Mouse (Mus musculus) liver (tissue): ENCODE data around the gene Elmo2.

Source experiments
- DNase-seq: peaks from one replicate; pipeline ENCODE4 v3.0.0-alpha.2; 2020; ENCODE audit warnings: mixed read lengths

Elmo2 gene

GRCm38 (mm10) chr2:165323484-165323883 is 2.8 kb downstream of the Elmo2 start:
- no peak for DNase-seq

DNA sequence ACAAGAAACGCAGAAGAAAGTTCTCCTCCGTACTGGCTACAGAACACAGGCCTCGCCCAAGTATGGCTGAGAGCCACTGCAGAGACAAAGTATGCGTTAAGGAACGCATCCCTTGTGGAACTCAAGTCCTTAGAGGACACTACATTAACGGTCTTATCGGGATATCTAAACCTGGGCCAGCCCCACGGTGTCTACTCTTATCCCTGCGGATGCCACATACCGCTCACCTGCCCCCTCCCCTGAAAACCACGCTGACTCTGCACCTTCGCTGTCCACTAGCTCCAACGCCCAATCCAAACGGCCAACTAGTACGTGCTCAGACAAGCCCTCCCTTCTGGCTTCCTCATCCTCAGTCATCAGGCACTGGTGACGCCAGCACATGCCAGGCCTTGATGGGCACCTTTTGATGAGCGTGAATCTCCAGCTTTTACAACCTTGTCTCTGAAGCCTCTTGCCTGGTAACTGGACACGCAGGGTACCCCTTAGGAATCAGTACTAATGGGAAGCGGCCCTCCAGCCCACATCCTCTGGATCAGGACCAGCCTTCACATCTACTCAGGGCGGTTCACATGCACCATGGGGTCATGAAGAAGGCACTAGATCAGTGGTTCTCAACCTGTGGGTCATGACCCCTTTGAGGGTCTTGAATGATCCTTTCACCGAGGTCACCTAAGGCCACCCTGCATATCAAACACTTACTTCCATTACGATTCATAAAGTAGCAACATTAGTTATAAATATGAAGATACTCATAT is 4.1 kb downstream of the Elmo2 start:
- no peak for DNase-seq

DNA sequence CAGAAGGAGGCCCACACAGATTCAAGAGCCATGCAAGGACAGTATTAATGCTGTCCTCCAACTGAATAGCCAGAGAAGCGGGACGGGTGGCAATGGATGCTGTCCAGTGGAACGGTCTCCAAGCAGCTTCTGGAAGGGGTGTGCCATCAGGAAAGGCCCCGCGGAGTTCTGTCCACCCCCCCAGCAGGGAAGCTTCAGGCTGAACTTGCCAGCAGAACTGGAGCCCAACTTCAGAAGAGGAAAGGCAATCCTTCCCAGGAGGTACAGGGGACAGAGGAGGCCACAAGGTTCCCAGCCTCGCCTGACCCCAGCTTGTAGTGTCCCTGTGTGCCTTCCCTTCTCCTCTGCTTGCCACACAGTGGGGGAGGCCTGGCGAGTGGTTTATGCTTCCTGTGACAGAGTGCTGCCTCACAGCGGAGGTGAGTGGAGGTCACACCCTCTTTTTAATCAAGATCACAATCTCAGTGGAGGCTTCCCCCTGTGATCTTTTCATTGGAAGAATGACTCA is 4.8 kb downstream of the Elmo2 start:
- no peak for DNase-seq

DNA sequence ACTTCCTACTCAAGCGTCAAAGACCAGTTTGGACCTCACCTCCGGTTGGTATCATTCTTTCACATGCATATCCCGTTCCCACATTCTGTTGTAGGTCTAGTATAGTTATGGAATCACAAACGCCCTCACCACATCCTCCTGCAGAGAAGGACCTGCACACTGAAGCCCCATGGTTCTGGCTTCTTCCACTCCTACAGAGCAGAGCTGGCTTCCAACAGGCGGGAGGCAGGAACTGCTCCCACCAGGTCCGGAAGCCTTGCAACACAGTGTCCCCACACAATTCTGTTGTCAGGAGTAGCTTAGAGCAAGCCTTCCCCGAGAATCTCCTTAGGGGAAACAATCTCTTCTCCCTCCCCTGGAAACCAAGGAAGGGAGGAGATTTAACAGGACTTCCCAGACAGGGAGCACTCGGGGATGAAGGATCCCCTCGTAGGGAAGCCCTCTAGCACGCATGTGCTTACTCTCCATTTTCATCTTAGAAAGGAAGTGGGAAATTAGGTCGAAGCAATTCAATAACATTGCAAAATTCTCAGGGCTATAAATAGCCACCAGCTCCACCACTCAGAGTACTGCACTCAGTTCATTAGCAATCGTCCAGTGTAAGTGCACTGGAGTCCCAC is 5.6 kb downstream of the Elmo2 start:
- no peak for DNase-seq

DNA sequence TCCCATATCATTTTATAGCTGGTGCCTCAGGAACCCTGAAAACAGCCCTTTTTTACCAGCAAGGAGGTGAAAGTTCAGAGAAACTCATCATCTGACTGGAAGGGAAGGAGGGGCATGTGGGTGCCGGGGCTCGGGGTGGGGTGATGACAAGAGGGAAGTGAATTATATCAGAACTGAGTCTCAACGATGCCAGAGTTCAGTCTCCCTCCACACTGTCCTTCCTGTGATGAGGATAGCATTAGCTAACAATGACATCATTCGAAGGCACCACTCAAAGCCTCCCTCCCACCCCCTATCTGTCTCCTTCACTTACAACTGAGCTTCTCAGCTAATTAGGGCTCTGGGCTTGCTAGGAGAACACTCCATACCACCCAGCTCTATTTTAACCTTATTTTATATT is 6.8 kb downstream of the Elmo2 start:
- DNase-seq = no peak

DNA sequence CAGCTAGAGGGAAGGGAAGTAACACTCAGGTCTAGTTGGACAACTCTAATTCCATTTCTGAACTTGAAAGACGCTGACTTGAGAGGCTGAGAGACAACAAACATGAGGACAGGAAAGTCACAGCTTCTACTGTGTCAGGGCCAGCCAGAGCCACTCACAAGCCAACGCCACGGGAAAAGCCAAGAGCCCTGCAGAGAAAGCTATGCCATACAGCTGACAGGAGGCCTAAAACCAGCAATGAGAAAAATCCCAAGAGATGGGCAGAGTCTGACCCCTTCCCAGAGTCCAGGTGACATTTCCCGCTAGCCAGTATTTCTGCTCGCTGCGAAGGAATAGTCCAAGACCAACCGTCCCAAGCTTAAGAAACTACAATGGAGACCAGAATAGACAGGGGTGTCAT is 7.3 kb downstream of the Elmo2 start:
- DNase-seq = no peak

- no peak for DNase-seq
These were observed 8.5 kb downstream of the Elmo2 start for GRCm38 (mm10) chr2:165317621-165318263.

DNA sequence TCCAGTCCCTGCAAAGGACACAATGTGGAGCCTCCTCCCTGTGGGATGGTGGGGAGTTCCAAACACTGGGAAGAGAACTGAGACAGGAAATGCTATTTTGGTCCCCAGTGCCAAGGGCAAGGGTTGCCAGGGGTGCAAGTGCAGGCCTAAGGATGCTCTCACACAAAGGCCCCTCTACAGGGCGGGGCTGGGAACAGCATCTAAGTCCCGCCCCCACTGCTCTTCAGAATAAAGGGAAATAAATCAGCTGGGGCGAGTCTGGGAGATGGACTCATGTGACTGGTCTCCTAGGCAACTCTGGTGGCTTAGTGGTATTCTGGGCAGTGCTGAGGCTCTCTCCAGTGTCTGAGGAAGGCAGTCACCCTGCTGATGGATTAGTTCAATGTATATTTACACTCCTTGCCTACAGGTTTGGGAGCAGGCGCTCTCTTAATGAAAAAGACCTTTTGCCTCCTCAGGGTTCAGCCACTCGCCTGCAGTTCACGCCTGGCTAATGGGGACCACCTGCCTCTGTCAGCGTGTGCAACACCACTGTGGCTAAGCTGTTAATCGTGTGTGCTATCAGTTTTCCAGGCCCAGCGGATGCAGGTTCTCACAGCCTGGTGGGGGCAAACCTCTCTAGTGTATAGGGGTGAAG is 9.3 kb downstream of the Elmo2 start:
- no peak for DNase-seq

DNA sequence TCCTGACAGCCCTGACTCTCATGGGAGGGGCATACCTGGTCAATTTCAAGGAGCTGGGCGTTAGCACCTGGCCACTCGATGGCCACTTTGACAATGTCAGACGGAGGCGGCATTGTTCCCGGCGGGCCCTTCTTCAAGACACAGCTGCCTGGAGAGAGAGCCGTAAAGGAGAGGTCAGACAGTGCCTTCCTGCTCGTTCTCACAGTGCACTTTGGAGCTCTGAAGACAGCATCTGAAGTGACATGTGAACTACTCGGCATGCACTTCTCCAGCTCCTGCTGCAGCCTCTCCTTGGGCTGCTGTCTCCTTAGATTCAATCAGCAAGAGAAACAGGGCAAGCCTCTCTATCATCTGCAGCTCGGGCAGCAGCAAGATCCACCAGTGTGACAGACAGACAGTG is 10.1 kb downstream of the Elmo2 start:
- no peak for DNase-seq

- DNase-seq = no peak
These were observed 12.1 kb downstream of the Elmo2 start for GRCm38 (mm10) chr2:165314197-165314596.

GRCm38 (mm10) chr2:165312381-165312780 is 13.9 kb downstream of the Elmo2 start:
- DNase-seq = no peak

- DNase-seq = no peak
These were observed 14.7 kb downstream of the Elmo2 start for GRCm38 (mm10) chr2:165311577-165311976.

DNA sequence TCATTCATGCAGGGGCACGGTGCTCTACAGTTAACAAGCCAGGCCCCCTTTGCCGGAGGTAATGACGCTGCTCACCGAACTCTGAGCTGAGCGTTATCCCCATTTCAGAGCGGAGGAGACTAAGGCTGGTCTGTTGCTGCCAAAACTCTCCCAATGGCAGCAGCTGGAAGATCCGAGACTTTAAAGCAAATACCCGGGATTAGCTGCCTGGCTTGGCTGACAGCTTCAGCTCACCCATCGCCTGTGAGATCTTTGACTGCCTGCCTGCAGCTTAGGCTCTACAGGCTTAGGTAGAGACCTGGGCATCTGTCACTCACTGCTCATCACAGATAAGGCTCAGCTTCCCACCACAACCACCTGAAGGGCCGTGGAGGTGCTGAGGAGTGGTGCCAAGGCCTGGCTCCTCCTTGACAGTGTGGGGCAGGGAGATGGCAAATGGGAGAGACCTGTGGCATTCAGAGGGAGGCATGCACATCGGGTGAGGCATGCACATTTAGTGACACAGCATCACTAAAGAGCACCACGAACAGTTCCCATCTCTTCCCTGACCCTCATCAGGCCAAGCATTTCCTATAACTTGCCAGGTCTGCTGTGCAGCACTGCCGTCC is 15.4 kb downstream of the Elmo2 start:
- no peak for DNase-seq

DNA sequence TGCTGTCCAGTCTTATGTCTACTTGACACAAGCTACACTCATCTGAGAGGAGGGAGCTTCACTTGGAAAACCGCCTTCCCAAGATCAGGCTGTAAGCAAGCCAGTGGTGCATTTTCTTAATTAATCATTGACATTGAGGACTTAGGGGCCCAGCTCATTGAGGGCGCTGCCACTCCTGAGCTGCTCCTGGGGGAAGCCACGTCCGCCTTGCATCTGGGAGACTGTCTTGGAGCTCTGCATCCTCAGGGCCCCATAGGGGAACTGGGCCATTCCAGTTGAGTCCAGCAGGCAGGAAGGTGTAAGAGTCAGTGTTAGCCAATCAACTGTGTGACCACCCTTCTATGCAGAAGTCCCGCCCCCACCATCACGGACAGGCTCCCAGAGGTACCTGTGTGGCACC is 18.5 kb downstream of the Elmo2 start:
- no peak for DNase-seq

DNA sequence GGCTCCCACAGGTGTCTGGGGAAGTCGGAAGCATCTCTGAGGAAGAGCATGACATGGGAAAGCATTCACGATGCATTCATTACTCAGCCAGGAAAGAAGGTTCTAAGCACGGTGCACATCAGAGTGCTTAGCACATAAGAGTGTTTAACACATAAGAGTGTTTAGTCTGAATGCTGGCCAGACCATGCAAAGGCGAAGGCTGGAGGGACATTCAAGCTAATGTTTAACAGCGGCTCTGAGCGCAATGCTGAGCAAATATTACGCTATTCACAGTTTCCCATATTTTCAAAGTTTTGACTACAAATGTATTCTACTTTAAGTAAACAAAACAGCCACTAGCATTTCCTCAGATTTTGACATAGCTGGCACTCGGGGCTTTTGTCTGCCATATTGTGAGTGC is 20.8 kb downstream of the Elmo2 start:
- DNase-seq = no peak

DNA sequence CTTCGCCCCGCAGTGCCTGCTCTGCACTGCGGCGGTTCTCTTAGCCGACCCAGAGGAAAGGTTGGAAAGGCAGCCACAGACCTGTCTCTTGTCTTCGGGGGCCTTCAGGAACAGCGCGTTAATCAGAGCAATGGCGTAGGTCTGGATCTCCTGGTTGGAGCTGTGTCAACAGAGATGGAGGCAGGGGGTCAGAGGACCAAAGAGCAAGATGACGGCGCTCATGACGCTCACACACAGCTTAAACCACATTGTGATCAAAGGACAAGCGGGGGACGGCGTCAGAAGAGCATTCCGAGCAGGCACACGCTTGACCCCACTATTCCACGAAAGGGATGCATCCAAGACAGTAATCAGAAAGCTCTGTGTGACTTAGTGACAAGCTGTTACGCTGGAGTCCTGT is 21.5 kb downstream of the Elmo2 start:
- DNase-seq = no peak

- no peak for DNase-seq
These were observed 22.8 kb downstream of the Elmo2 start for GRCm38 (mm10) chr2:165303354-165304012.

- no peak for DNase-seq
These were observed 24.9 kb downstream of the Elmo2 start for GRCm38 (mm10) chr2:165301409-165301808.

DNA sequence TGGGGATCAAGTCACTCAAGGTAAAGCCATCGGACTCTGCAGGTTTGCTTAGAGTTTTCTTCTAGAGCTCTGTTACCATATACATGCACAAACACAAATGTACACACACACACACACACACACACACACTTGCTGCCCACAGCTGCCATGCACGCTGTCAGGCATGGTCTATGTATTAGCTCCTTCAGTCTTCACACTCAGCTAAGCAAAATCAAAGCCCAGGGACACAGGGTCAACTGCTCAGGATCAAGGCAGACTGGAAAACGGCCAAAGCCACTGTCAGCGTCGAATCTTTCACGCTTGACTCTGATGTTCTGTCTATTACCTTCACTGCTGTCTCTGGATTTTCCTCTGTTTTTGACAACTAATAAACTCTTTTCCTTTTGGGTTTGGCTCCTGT is 25.4 kb downstream of the Elmo2 start:
- no peak for DNase-seq

DNA sequence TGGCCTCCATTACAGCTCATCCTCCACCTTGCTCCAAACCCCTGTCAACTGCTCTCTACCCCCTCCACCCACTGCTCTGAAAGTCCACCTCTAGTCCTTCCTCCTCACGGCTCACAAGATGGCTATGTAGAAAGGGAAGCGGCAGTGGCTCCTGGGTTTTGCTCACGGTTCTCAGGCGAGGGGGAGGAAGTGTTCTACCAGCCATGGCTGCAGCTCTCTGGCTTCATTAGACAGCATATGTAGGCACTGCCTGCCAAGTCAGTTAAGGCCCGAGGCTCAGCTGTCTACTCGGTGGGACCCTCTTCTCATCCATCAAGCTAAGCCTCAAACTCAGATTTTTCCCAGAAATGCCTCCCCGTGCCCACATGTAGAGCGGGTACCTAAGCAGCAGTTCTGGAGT is 25.9 kb downstream of the Elmo2 start:
- no peak for DNase-seq

DNA sequence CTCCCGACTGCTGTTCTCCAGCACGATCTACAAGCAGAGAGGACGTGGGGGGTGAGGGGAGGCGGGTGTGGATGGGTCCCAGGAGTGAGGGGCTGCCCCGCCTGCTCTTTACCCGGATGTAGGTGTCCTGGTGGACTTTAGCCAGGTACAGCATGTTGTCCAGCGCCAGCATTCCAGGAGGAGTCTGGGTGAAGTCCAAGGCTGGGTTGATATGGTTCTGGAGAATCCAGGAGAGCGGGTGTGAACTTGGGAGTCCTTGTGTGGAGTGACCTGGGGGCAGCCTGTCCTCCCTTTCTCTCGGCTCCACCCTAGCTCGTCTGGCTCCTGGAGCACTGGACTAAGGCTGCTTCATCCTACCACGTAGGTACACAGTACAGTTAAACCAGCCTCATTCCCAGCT is 28.9 kb downstream of the Elmo2 start:
- DNase-seq = no peak

GRCm38 (mm10) chr2:165296571-165296970 is 29.7 kb downstream of the Elmo2 start:
- DNase-seq = no peak
